Mouse (Mus musculus): ENCODE data around the gene Arsa.

Gene Arsa

DNA sequence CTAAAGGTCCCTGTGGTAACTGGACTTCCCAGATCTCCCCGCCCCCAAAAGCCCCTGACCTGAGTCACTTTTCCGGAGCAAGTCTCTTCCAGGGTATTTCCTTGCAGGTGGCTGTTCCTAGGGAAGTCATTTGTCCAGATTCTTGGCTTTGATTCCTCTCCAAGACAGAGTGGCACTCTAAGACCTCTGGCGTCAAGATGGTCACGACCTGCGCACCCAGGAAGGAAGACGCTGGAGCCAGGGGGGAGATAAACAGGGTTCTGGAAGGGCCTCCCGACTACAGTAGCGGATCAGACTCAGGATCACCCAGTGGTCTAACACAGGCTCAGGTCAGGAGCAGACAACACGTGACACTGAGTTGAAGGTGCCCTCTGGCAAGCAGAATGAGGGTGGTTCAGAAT lies at the start of gene Arsa:
TSS of gene Arsa (minus strand) at position 335 of the 401 bp plus-strand sequence.
- no peak for DNase-seq (ENCODE audit: low read depth, low spot score)

DNA sequence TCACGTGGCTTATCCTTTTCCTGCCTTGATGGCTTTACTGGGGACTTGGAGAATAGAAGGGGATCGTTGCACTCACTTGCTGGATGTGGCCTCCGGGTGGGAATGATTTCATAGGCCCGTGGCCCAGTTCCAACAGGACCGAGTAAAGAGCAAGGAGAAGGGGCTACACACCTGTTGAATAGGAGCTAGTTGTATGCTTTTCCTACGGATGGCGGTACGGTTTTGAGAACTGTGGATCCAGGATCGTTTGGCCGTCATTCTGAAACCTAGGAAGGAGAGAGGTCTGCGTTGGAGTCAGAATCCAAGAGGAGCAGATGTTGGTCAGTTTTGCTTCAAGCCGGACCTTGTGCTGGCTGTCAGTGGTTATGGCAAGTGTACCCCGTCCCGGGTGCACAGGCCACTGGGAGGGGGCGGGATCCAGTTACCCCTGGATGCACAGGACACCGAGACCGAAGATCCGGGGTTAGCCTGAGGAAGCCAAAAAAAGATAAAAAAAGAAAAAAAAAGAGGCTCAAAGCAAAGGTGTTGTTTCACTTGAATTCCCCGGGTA lies 49.6 kb upstream of the Arsa start:
- no peak for DNase-seq (ENCODE audit: low read depth, low spot score)

DNA sequence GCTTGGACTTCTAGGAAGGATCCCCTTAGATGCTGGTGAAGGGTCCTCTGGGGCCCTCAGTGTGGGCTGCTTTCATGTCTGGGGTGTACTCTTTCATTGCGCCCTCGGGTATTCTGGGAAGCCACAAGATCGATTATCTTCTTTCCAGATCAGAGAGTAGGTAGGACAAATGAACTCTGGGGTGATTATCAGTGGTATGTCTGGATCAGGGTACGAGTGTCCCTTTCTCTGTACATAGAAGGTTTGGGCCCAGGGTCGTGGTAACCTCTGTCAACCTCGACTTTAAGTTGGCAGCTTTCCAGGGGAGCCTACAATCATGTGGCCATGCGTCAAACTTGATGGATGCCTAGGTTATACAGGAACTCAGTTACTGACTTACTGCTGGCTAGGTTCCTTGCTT lies 48.7 kb upstream of the Arsa start:
- no peak for DNase-seq (ENCODE audit: low read depth, low spot score)

DNA sequence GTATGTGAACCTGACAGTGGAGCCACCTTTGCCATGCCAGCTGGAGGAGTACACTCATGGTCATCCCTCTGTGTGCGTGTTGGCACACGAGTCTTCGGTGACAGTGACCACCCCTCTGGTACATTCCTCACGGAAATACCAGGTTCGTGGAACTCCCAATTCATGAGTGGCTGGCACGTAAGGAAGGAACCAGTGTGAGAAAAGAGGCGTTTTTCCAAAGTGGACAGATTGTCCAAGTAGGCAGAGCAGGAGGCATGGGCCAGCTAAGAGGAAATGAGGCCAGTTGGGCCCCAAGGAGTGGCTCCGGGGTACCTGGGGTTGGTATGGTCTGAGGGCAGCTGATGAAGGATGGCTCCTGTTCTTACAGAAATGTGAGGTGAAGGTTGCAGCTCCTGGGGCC lies 48.2 kb upstream of the Arsa start:
- DNase-seq (ENCODE audit: low read depth, low spot score), result no peak

DNA sequence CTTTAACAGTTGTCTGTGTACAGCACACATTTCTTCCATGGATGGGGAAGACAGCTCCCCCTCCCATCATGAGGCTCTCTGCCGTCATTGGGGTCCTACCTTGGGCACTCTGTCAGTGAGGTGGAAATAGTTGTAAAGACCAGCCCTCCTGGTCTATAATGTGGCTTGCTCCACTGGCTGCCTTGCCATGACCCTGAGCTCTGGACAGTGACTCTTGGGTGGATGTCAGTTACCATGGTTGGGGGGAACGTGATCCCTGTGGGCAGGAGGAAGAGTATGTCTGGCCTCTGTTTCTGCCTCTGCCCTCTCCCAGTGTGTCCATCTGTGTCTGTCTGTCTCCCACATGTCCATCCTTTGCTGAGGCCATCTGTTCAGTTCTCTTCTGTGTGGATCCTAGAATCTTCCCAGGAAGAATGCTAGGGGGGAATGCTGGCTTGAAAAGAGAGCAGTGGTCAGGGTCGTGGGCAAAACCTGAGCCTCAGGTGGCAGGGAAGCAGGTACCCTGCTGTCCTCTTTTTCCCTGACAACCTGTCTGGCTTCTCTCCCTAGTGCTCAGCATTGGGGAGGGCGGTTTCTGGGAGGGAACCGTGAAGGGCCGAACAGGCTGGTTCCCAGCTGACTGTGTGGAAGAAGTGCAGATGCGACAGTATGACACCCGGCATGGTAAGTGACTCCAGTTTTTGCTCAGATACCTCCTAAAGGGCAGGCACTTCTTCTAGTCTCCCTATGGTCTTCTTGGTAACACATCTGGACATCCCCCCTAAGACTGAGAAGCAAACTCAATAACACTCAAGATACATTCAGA lies 47.6 kb upstream of the Arsa start:
- DNase-seq (ENCODE audit: low read depth, low spot score), result no peak

DNA sequence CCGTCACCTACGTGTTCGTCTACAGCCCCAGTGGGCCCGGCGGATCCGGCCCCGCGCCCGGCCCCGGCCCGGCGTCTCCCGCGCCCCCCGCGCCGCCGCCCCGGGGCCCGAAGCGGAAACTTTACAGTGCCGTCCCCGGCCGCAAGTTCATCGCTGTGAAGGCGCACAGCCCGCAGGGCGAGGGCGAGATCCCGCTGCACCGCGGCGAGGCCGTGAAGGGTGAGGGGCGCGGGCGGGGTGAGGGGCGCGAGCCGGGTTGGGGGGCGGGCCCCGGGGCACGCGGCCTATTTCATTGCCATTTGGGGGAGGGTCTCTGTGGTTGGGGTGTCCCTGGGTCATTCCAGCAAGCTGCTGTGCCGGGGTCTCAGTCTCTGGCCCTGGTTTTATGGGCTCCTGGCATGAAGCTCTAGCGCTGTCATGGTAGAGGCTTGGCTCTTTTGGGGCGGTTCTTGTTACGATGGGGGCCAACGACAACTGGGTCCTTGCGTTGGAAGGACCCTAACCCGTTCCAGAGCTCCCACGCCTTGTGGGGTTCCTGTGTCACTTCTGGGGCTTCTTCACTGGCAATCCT lies 46.9 kb upstream of the Arsa start:
- no peak for DNase-seq (ENCODE audit: low read depth, low spot score)

DNA sequence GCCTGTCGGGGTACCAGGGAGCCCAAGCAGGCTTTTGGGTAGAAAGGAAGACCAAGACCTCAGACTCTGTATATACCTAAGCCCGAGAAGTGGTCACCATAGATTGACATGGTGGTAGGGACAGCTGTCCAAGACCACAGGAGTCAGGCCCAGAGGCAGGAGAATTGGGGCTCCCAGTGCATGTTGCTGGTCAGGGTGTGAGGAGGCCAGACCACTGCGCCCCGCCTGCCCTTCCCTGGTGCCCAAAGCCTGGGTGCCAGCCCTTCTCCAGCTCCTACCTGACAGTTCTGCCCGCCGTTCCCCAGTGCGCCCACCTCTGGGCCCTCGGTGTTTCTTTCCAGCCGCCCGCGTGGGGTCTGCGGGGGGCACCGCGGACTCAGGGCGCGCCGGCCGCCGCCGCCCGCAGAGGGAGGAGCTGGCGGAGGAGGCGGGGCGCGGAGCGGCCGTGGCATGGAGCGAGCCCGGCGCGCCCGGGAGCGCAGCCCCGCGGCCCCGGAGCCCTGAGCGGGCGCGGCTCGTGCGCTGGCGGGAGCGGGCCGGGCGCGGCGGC lies 46.1 kb upstream of the Arsa start:
- DNase-seq (ENCODE audit: low read depth, low spot score), result no peak

DNA sequence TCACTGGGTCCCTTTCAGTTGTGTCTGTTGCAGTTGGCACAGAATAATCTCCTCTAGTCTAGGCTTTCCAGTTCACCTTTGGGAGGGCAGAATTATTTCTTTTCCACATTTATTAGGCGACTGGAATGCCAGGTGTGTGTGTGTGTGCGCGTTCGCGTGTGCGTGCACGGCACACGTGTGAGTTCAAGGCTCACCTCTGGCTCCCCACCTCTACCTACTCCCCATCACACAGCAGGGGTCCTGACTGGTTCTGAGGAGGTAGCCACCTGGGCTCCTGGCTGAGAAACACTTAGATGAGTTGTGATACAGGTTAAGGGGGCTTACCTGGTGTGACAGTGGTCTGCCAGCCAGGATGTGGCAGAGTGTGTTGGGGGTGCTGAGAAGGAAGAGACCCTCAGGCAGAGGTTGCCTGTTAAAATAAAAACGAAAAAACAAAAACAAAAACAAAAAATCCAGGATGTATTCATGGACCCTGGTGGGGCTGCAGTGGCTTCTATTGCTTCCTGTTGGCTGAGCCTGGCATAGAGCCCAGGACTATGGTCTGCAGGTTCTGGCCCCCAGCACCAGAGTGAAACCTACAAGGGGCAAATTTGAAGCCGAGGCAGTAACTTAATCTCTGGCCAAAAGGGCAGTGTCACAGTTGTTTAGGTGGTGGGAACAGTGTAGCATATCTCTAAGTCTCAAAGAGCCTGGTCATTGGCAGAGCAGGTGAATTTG lies 45.5 kb upstream of the Arsa start:
- DNase-seq (ENCODE audit: low read depth, low spot score), result no peak

- no peak for DNase-seq (ENCODE audit: low read depth, low spot score)
These were observed 44.7 kb upstream of the Arsa start for GRCm38 (mm10) chr15:89521951-89522350.

DNA sequence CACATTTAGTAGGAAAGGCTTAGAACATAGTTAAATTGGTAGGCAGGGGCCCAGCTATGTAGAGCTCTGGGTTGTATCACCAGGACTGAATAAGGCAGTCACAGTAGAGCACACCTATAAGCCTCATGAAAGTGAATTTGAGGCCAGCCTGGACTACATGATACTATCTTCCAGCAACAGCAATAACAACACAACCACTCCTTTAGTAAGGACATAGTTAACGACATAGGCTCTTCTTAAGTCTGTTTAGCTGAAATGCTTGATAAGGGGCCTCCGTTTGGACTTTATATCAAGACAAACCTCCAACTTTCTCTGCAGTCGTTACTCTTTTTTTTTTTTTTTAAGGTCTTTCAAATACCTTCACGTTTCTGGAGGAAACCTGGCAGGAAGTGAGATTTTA lies 35.5 kb upstream of the Arsa start:
- DNase-seq (ENCODE audit: low read depth, low spot score), result no peak

DNA sequence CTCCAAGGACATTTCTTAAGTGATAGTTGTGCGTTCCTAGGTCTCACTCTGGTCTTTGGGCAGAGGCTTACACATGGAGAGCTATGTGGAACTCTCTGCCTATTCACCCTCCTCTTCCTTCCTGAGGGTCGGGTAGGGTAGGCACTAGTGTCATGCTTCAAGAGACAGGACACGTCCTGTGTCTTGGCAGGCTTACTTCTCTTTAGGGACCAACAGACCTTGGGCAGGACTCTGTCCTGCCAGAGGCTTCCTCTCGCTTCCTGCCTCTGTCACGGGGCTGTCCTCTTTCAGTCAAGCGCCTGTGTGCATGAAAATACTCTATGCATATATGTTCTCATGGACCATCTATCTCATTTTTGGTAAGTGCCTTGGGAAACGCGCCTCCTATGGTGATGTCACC lies 30.5 kb upstream of the Arsa start:
- no peak for DNase-seq (ENCODE audit: low read depth, low spot score)

DNA sequence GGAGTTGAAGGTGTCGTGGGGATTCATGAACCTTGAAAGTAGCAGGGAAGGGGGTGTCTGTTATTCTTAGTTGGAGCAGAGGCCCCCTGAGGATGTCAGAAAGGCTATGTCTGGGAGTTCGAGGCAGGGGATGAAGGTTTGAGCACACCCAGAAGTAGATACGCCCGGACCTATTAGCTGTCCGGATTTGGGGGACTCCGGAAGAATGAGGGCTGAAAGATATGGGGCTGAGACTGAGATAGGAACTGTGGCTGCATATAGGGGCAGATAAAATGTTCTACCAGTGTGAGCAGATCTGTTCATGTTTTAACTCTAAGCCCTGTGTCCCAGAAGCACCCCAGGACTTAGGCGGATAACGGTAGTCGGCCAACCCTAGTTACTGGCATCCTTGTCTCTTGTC lies 27.6 kb upstream of the Arsa start:
- no peak for DNase-seq (ENCODE audit: low read depth, low spot score)

GRCm38 (mm10) chr15:89501321-89501720 lies 24.1 kb upstream of the Arsa start:
- no peak for DNase-seq (ENCODE audit: low read depth, low spot score)

GRCm38 (mm10) chr15:89500221-89500791 lies 23.1 kb upstream of the Arsa start:
- DNase-seq (ENCODE audit: low read depth, low spot score), result peak; percentile 20

DNA sequence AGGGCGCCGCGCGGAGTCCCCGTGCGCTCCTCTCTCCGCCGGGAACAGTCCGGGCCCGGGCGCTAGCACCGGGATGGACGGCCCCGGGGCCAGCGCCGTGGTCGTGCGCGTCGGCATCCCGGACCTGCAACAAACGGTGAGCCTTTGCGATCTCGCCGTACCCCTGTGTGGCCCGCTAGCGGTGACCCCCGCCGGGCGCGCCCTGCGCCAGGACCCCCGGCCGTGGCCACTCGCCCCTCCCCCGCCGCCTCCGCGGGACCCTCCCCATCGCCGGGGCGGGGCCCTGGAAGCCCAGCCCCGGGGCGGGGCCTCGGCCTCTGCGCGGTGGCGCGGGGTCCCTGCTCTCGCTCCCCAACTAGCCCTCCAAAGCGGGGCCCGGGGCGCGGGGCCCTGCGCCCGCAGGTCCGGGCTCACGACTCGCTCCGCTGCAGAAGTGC lies 22.6 kb upstream of the Arsa start:
- DNase-seq (ENCODE audit: low read depth, low spot score), result peak; percentile 67

DNA sequence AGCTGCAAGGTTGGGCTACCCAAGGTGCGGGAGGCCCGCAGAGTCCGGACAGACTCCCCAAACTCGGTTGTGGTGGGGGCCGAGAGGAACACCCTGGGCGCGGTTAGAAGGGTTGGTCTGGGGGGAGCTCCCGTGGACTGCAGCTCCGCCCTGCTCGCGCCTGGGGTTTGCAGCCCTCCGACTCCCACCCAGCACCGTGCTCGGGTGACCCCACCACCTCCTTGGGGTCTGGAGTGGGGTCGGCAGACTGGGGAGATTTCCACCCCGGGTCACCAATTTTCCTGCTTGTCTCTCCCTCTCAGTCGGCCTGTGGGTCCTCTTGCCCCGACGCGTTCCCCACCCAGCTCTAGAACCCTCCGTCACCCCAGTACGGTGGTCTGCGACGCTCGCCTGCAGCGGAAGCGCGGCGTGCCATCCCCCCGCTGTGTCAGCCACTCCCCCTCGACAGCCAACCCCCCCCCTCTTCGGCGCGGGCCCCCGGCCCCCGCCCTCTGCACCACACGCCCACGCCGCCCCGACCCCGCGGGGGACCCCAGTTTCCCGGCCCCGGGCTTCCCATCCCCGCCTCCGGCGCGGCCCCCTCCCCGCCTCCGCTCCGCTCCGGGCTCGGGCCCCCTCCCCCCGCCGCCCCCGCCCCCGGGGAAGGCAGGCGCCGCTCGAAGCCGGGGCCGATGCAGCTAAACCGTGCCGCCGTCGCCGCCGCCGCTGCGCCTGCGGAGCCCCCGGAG lies 21.9 kb upstream of the Arsa start, which contains the start of gene Shank3:
TSS of gene Shank3 (plus strand) at position 663 of the 728 bp plus-strand sequence.
- DNase-seq (ENCODE audit: low read depth, low spot score), result no peak

GRCm38 (mm10) chr15:89498049-89498960 lies 21.1 kb upstream of the Arsa start:
- DNase-seq (ENCODE audit: low read depth, low spot score), result no peak

- DNase-seq (ENCODE audit: low read depth, low spot score), result no peak
These were observed 20.3 kb upstream of the Arsa start for GRCm38 (mm10) chr15:89497391-89498048.

DNA sequence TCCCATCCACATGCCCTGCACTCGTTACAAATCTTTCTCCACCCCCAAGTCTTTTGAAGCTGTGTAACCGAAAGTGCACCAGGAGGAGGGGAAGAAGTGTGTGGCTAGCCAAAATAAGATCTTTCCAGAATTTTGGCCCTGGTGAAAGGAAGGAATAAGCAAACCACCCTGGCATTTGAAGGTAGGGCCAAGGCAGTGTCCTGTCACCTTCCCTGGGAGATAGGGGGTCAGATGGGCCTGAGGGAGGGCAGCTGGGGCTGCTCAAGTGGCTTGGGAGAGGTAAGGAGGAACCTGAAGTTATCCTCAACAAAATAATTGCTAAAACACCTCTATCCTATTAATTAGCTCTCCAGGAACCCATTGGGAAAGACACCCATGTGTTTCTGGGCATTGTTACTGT lies 19.6 kb upstream of the Arsa start:
- DNase-seq (ENCODE audit: low read depth, low spot score), result no peak

Measured in forelimb bud, embryonic 11.5 days (tissue).